Mouse (Mus musculus): ENCODE measurements at regions not wholly inside any gene's neighbourhood (a gene's known extent, or its start where the extent isn't known, plus 50 kb on each side); places are given as distances from the start of the nearest gene placed in this dataset.

- no peak for DNase-seq (ENCODE audit: low read depth, low spot score)
Observed at GRCm38 (mm10) chr3:66646251-66646650, 334.9 kb upstream of the Rsrc1 start.

- no peak for DNase-seq (ENCODE audit: low read depth, low spot score)
Observed at GRCm38 (mm10) chr3:66649271-66649670, 331.9 kb upstream of the Rsrc1 start.

GRCm38 (mm10) chr3:66650076-66650748 is 331.0 kb upstream of the Rsrc1 start:
- peak; percentile 15 for DNase-seq (ENCODE audit: low read depth, low spot score)

GRCm38 (mm10) chr3:66650749-66651472 is 330.3 kb upstream of the Rsrc1 start:
- peak; percentile 24 for DNase-seq (ENCODE audit: low read depth, low spot score)

- DNase-seq (ENCODE audit: low read depth, low spot score): no peak
Observed at GRCm38 (mm10) chr3:66652139-66652846, 328.9 kb upstream of the Rsrc1 start.

- DNase-seq (ENCODE audit: low read depth, low spot score): no peak
Observed at GRCm38 (mm10) chr3:66653961-66654360, 327.2 kb upstream of the Rsrc1 start.

GRCm38 (mm10) chr3:66654860-66655259 is 326.3 kb upstream of the Rsrc1 start:
- DNase-seq (ENCODE audit: low read depth, low spot score): no peak

- DNase-seq (ENCODE audit: low read depth, low spot score): no peak
Observed at GRCm38 (mm10) chr3:66656458-66656857, 324.7 kb upstream of the Rsrc1 start.

- peak; percentile 46 for DNase-seq (ENCODE audit: low read depth, low spot score)
Observed at GRCm38 (mm10) chr3:66660555-66660954, 320.6 kb upstream of the Rsrc1 start.

GRCm38 (mm10) chr3:66661826-66662618 is 319.2 kb upstream of the Rsrc1 start:
- no peak for DNase-seq (ENCODE audit: low read depth, low spot score)

GRCm38 (mm10) chr3:66683589-66684286 is 297.5 kb upstream of the Rsrc1 start:
- DNase-seq (ENCODE audit: low read depth, low spot score): peak; percentile 23

- no peak for DNase-seq (ENCODE audit: low read depth, low spot score)
Observed at GRCm38 (mm10) chr3:66684287-66684903, 296.8 kb upstream of the Rsrc1 start.

GRCm38 (mm10) chr3:66685136-66685535 is 296.1 kb upstream of the Rsrc1 start:
- DNase-seq (ENCODE audit: low read depth, low spot score): peak; percentile 41

GRCm38 (mm10) chr3:66687126-66687525 is 294.1 kb upstream of the Rsrc1 start:
- DNase-seq (ENCODE audit: low read depth, low spot score): no peak

GRCm38 (mm10) chr3:66690906-66691522 is 290.2 kb upstream of the Rsrc1 start:
- no peak for DNase-seq (ENCODE audit: low read depth, low spot score)

GRCm38 (mm10) chr3:66695125-66695524 is 286.1 kb upstream of the Rsrc1 start:
- DNase-seq (ENCODE audit: low read depth, low spot score): no peak

GRCm38 (mm10) chr3:66695661-66696253 is 285.4 kb upstream of the Rsrc1 start:
- no peak for DNase-seq (ENCODE audit: low read depth, low spot score)

GRCm38 (mm10) chr3:66698083-66698482 is 283.1 kb upstream of the Rsrc1 start:
- no peak for DNase-seq (ENCODE audit: low read depth, low spot score)

- no peak for DNase-seq (ENCODE audit: low read depth, low spot score)
Observed at GRCm38 (mm10) chr3:66705766-66706165, 275.4 kb upstream of the Rsrc1 start.

- no peak for DNase-seq (ENCODE audit: low read depth, low spot score)
Observed at GRCm38 (mm10) chr3:66735468-66735867, 245.7 kb upstream of the Rsrc1 start.
